Mouse (Mus musculus): ENCODE measurements around the gene Nfkb2. TPM values are rescaled to one million over a fixed set of nuclear protein-coding genes. Genes with fewer than 3 reads are reported as not detected.
A peak's percentile ranks its signal among the peaks of the same experiment; 100 is the strongest.

Nfkb2 gene
- polyA plus RNA-seq (2014; fragmentation: Nextera tagmentation; extraction: Ambion mirVana) = 4.1 and 4.2 TPM in 2 replicates

- under 1% methylated on average over 39 of the region's 39 CpGs for WGBS
- ATAC-seq (replicated peaks; ENCODE audit: low FRiP score) = peak; percentile 76
- Histone ChIP-seq H3K9me3 (ENCODE audit: control insufficient read depth, low read length) (no peaks in the 10 kb centered on the region), H3K36me3 (ENCODE audit: control insufficient read depth, insufficient read depth, low read length) (no peaks in the 10 kb centered on the region), H3K9ac (ENCODE audit: low read length) (peak within 1 kb of the TSS; percentile 61), H3K4me2 (ENCODE audit: low read depth, low read length, severe bottlenecking) (peak within 1 kb of the TSS; percentile 91), H3K27ac (ENCODE audit: low read depth, low read length) (no peak within 1 kb of the TSS), H3K4me1 (replicated peaks; ENCODE audit: control insufficient read depth, insufficient read depth, low read length) (peaks cover 10% of the 10 kb centered on the region), H3K4me3 (ENCODE audit: low read depth, low read length) (peak within 1 kb of the TSS; percentile 57), H3K27me3 (ENCODE audit: control insufficient read depth, insufficient read depth, low read length) (peaks cover 24% of the 10 kb centered on the region)
- DNase-seq (ENCODE audit: low spot score) = peak; percentile 92
These were observed at the start of gene Nfkb2 for GRCm38 (mm10) chr19:46304216-46304841. Gene Nfkb2 (plus strand): TSS chr19:46304320.

- ATAC-seq (replicated peaks; ENCODE audit: low FRiP score) (no peak), DNase-seq (ENCODE audit: low spot score) (no peak)
- Histone ChIP-seq H3K27me3 (ENCODE audit: control insufficient read depth, insufficient read depth, low read length) (no peaks in the 10 kb centered on the region), H3K9ac (ENCODE audit: low read length) (no peak overlapping the region), H3K4me3 (ENCODE audit: low read depth, low read length) (no peak overlapping the region), H3K4me1 (replicated peaks; ENCODE audit: control insufficient read depth, insufficient read depth, low read length) (no peaks in the 10 kb centered on the region), H3K9me3 (ENCODE audit: control insufficient read depth, low read length) (no peaks in the 10 kb centered on the region), H3K27ac (ENCODE audit: low read depth, low read length) (no peak overlapping the region), H3K36me3 (ENCODE audit: control insufficient read depth, insufficient read depth, low read length) (peaks cover 5% of the 10 kb centered on the region; the same call in 1 of the 2 replicates), H3K4me2 (ENCODE audit: low read depth, low read length, severe bottlenecking) (no peak overlapping the region)
- 90% methylated on average over 7 of the region's 7 CpGs for WGBS
These were observed 39.4 kb upstream of the Nfkb2 start for GRCm38 (mm10) chr19:46264762-46265161.

GRCm38 (mm10) chr19:46275307-46275706, 28.8 kb upstream of the Nfkb2 start:
- no peak overlapping the region for H3K9ac ChIP-seq (ENCODE audit: low read length)
- DNase-seq (ENCODE audit: low spot score) (no peak), ATAC-seq (replicated peaks; ENCODE audit: low FRiP score) (no peak)
- H3K4me1 ChIP-seq (replicated peaks; ENCODE audit: control insufficient read depth, insufficient read depth, low read length) = no peaks in the 10 kb centered on the region
- H3K27me3 ChIP-seq (ENCODE audit: control insufficient read depth, insufficient read depth, low read length) = no peaks in the 10 kb centered on the region
- no peak overlapping the region for H3K27ac ChIP-seq (ENCODE audit: low read depth, low read length)
- H3K36me3 ChIP-seq (ENCODE audit: control insufficient read depth, insufficient read depth, low read length) = peaks cover 9% of the 10 kb centered on the region; the same call in 1 of the 2 replicates
- no peaks in the 10 kb centered on the region; the same call in 1 of the 2 replicates for H3K9me3 ChIP-seq (ENCODE audit: control insufficient read depth, low read length)
- no peak overlapping the region for H3K4me3 ChIP-seq (ENCODE audit: low read depth, low read length)
- H3K4me2 ChIP-seq (ENCODE audit: low read depth, low read length, severe bottlenecking) = no peak overlapping the region

- Histone ChIP-seq H3K9me3 (ENCODE audit: control insufficient read depth, low read length) (no peaks in the 10 kb centered on the region), H3K4me2 (ENCODE audit: low read depth, low read length, severe bottlenecking) (no peak overlapping the region), H3K27me3 (ENCODE audit: control insufficient read depth, insufficient read depth, low read length) (no peaks in the 10 kb centered on the region), H3K27ac (ENCODE audit: low read depth, low read length) (no peak overlapping the region), H3K9ac (ENCODE audit: low read length) (no peak overlapping the region), H3K4me1 (replicated peaks; ENCODE audit: control insufficient read depth, insufficient read depth, low read length) (no peaks in the 10 kb centered on the region), H3K36me3 (ENCODE audit: control insufficient read depth, insufficient read depth, low read length) (peaks cover 16% of the 10 kb centered on the region; the same call in 1 of the 2 replicates), H3K4me3 (ENCODE audit: low read depth, low read length) (no peak overlapping the region)
- no peak for DNase-seq (ENCODE audit: low spot score)
- 94% methylated on average over 11 of the region's 11 CpGs for WGBS
- ATAC-seq (replicated peaks; ENCODE audit: low FRiP score) = no peak
These were observed 21.9 kb upstream of the Nfkb2 start for GRCm38 (mm10) chr19:46282081-46282849.

GRCm38 (mm10) chr19:46284686-46285085, 19.4 kb upstream of the Nfkb2 start:
- 92% methylated on average over 4 of the region's 4 CpGs for WGBS
- no peaks in the 10 kb centered on the region for H3K4me1 ChIP-seq (replicated peaks; ENCODE audit: control insufficient read depth, insufficient read depth, low read length)

GRCm38 (mm10) chr19:46285631-46286030, 18.5 kb upstream of the Nfkb2 start:
- no peak overlapping the region for H3K4me2 ChIP-seq (ENCODE audit: low read depth, low read length, severe bottlenecking)
- no peaks in the 10 kb centered on the region for H3K9me3 ChIP-seq (ENCODE audit: control insufficient read depth, low read length)
- no peaks in the 10 kb centered on the region for H3K4me1 ChIP-seq (replicated peaks; ENCODE audit: control insufficient read depth, insufficient read depth, low read length)
- peaks cover 16% of the 10 kb centered on the region; the same call in 1 of the 2 replicates for H3K36me3 ChIP-seq (ENCODE audit: control insufficient read depth, insufficient read depth, low read length)
- DNase-seq (ENCODE audit: low spot score) (no peak), ATAC-seq (replicated peaks; ENCODE audit: low FRiP score) (no peak)
- no peak overlapping the region for H3K4me3 ChIP-seq (ENCODE audit: low read depth, low read length)
- no peak overlapping the region for H3K27ac ChIP-seq (ENCODE audit: low read depth, low read length)
- WGBS = 86% methylated on average over 7 of the region's 7 CpGs
- H3K9ac ChIP-seq (ENCODE audit: low read length) = no peak overlapping the region
- no peaks in the 10 kb centered on the region for H3K27me3 ChIP-seq (ENCODE audit: control insufficient read depth, insufficient read depth, low read length)

More at GRCm38 (mm10) chr19:46284686-46285085, 19.4 kb upstream of the Nfkb2 start:
- Histone ChIP-seq H3K4me2 (ENCODE audit: low read depth, low read length, severe bottlenecking) (no peak overlapping the region), H3K9me3 (ENCODE audit: control insufficient read depth, low read length) (no peaks in the 10 kb centered on the region), H3K27me3 (ENCODE audit: control insufficient read depth, insufficient read depth, low read length) (no peaks in the 10 kb centered on the region), H3K9ac (ENCODE audit: low read length) (no peak overlapping the region), H3K4me3 (ENCODE audit: low read depth, low read length) (no peak overlapping the region), H3K27ac (ENCODE audit: low read depth, low read length) (no peak overlapping the region), H3K36me3 (ENCODE audit: control insufficient read depth, insufficient read depth, low read length) (peaks cover 16% of the 10 kb centered on the region; the same call in 1 of the 2 replicates)
- ATAC-seq (replicated peaks; ENCODE audit: low FRiP score) (no peak), DNase-seq (ENCODE audit: low spot score) (no peak)

GRCm38 (mm10) chr19:46286047-46286446, 18.1 kb upstream of the Nfkb2 start:
- Histone ChIP-seq H3K9me3 (ENCODE audit: control insufficient read depth, low read length) (no peaks in the 10 kb centered on the region), H3K4me1 (replicated peaks; ENCODE audit: control insufficient read depth, insufficient read depth, low read length) (no peaks in the 10 kb centered on the region), H3K9ac (ENCODE audit: low read length) (no peak overlapping the region), H3K4me2 (ENCODE audit: low read depth, low read length, severe bottlenecking) (no peak overlapping the region), H3K36me3 (ENCODE audit: control insufficient read depth, insufficient read depth, low read length) (peaks cover 16% of the 10 kb centered on the region; the same call in 1 of the 2 replicates), H3K4me3 (ENCODE audit: low read depth, low read length) (no peak overlapping the region), H3K27me3 (ENCODE audit: control insufficient read depth, insufficient read depth, low read length) (no peaks in the 10 kb centered on the region), H3K27ac (ENCODE audit: low read depth, low read length) (no peak overlapping the region)
- 93% methylated on average over 6 of the region's 6 CpGs for WGBS
- ATAC-seq (replicated peaks; ENCODE audit: low FRiP score) (no peak), DNase-seq (ENCODE audit: low spot score) (no peak)

- Histone ChIP-seq H3K4me2 (ENCODE audit: low read depth, low read length, severe bottlenecking) (no peak overlapping the region), H3K36me3 (ENCODE audit: control insufficient read depth, insufficient read depth, low read length) (peaks cover 13% of the 10 kb centered on the region; the same call in 1 of the 2 replicates), H3K4me3 (ENCODE audit: low read depth, low read length) (no peak overlapping the region), H3K27ac (ENCODE audit: low read depth, low read length) (no peak overlapping the region), H3K4me1 (replicated peaks; ENCODE audit: control insufficient read depth, insufficient read depth, low read length) (no peaks in the 10 kb centered on the region), H3K9ac (ENCODE audit: low read length) (no peak overlapping the region), H3K27me3 (ENCODE audit: control insufficient read depth, insufficient read depth, low read length) (no peaks in the 10 kb centered on the region), H3K9me3 (ENCODE audit: control insufficient read depth, low read length) (no peaks in the 10 kb centered on the region)
- WGBS = 96% methylated on average over 3 of the region's 3 CpGs
- ATAC-seq (replicated peaks; ENCODE audit: low FRiP score) (no peak), DNase-seq (ENCODE audit: low spot score) (no peak)
These were observed 17.2 kb upstream of the Nfkb2 start for GRCm38 (mm10) chr19:46286926-46287325.
